ENCODE assay signal across 8 mouse cellular contexts in genomic region chr7:28208396-28208987, GRCm38 (mm10). TPM values are rescaled to one million over a fixed set of nuclear protein-coding genes. Genes with fewer than 3 reads are reported as not detected.
A peak's percentile ranks its signal among the peaks of the same experiment; 100 is the strongest.
DNase-seq lines count a peak whose midpoint lies in the region; ATAC-seq and TF ChIP-seq lines count a peak whose summit lies in the region.

No protein-coding gene starts in this region.

- peak overlapping the region; percentile 40; the same call in 1 of the 2 replicates for H3K9ac ChIP-seq in heart, postnatal 0 days (replicated peaks; ENCODE audit: low read depth, low read length)
- H3K9ac ChIP-seq in hindbrain, embryonic 14.5 days = peak overlapping the region; percentile 47
- H3K9ac ChIP-seq in midbrain, embryonic 15.5 days = peak overlapping the region; percentile 34

- peak overlapping the region; percentile 35 for H3K4me3 ChIP-seq in heart, postnatal 0 days (ENCODE audit: low read depth, low read length)
- peak overlapping the region; percentile 29 for H3K4me3 ChIP-seq in hindbrain, embryonic 14.5 days (replicated peaks; ENCODE audit: low read length)
- H3K4me3 ChIP-seq in midbrain, embryonic 15.5 days = peak overlapping the region; percentile 31

- intact Hi-C loops in heart, postnatal 36 days (cut with DNase I) = no loop called here

- no peaks in the 10 kb centered on the region for H3K36me3 ChIP-seq in heart, postnatal 0 days (replicated peaks; ENCODE audit: control insufficient read depth, insufficient read depth, low read length)
- H3K36me3 ChIP-seq in hindbrain, embryonic 14.5 days (replicated peaks; ENCODE audit: control insufficient read depth, insufficient read depth) = no peaks in the 10 kb centered on the region
- no peaks in the 10 kb centered on the region for H3K36me3 ChIP-seq in midbrain, embryonic 15.5 days (replicated peaks)

- DNase-seq in heart, postnatal 0 days (ENCODE audit: low spot score) = no peak
- no peak for DNase-seq in heart, postnatal 36 days
- DNase-seq in hindbrain, embryonic 14.5 days (ENCODE audit: low spot score) = no peak
- no peak for DNase-seq in cerebellum, postnatal 25 days
- no peak for DNase-seq in gastrocnemius, postnatal 10 days
- DNase-seq in ovary, postnatal 10 days (ENCODE audit: low spot score) = no peak

- H3K4me1 ChIP-seq in heart, postnatal 0 days (ENCODE audit: control insufficient read depth, insufficient read depth) = no peaks in the 10 kb centered on the region
- no peaks in the 10 kb centered on the region for H3K4me1 ChIP-seq in hindbrain, embryonic 14.5 days (replicated peaks; ENCODE audit: control insufficient read depth, insufficient read depth, low read length)
- H3K4me1 ChIP-seq in midbrain, embryonic 15.5 days = peaks cover 4% of the 10 kb centered on the region; the same call in 1 of the 2 replicates

- H3K27ac ChIP-seq in heart, postnatal 0 days (ENCODE audit: low read depth) = no peak overlapping the region
- H3K27ac ChIP-seq in hindbrain, embryonic 14.5 days = no peak overlapping the region
- 0 out of 2 replicates have a peak overlapping the region, but pooled peaks have one; percentile 49 for H3K27ac ChIP-seq in midbrain, embryonic 15.5 days

- no peaks in the 10 kb centered on the region for H3K9me3 ChIP-seq in heart, postnatal 0 days (replicated peaks; ENCODE audit: control insufficient read depth, low read length)
- no peaks in the 10 kb centered on the region for H3K9me3 ChIP-seq in hindbrain, embryonic 14.5 days (ENCODE audit: control insufficient read depth, low read length)
- H3K9me3 ChIP-seq in midbrain, embryonic 15.5 days = no peaks in the 10 kb centered on the region

- H3K4me2 ChIP-seq in heart, postnatal 0 days (ENCODE audit: low read depth, low read length) = peak overlapping the region; percentile 63
- H3K4me2 ChIP-seq in hindbrain, embryonic 14.5 days (replicated peaks) = peak overlapping the region; percentile 59
- peak overlapping the region; percentile 54 for H3K4me2 ChIP-seq in midbrain, embryonic 15.5 days

- TF ChIP-seq CTCF in heart, postnatal 0 days (IDR thresholded peaks at IDR 0.05; ENCODE audit: low read depth) = no peak

- no peak for TF ChIP-seq EP300 in heart, postnatal 0 days (IDR thresholded peaks at IDR 0.05; ENCODE audit: low read depth)

- 39% methylated on average over 12 of the region's 12 CpGs for WGBS in heart, postnatal 0 days
- WGBS in hindbrain, embryonic 14.5 days = 48% methylated on average over 12 of the region's 12 CpGs
- WGBS in midbrain, embryonic 15.5 days = 44% methylated on average over 12 of the region's 12 CpGs

- no peak for ATAC-seq in heart, postnatal 0 days (ENCODE audit: insufficient read depth, low read depth)
- peak; percentile 53 for ATAC-seq in activated CD4-positive, CD25-positive, alpha-beta regulatory T cell, adult 4 months
- no peak for ATAC-seq in hindbrain, embryonic 14.5 days (ENCODE audit: low FRiP score)
- ATAC-seq in midbrain, embryonic 15.5 days (replicated peaks) = peak; percentile 14; the same call in 1 of the 2 replicates

- H3K27me3 ChIP-seq in heart, postnatal 0 days (ENCODE audit: control insufficient read depth, insufficient read depth, low read length) = no peaks in the 10 kb centered on the region; the same call in 1 of the 2 replicates
- H3K27me3 ChIP-seq in hindbrain, embryonic 14.5 days (ENCODE audit: control insufficient read depth, insufficient read depth, low read length) = no peaks in the 10 kb centered on the region
- no peaks in the 10 kb centered on the region for H3K27me3 ChIP-seq in midbrain, embryonic 15.5 days (replicated peaks)

RNA-seq across cellular contexts. Expression of gene Dyrk1b, which starts 29.2 kb away (rescaled TPM):
- total RNA-seq in heart, postnatal 0 days (2014; rRNA removed; ENCODE audit: low replicate concordance) = 21.3 and 37.1 TPM in 2 replicates
- polyA plus RNA-seq in heart, postnatal 0 days (2015; fragmentation: Nextera tagmentation; extraction: Ambion mirVana) = 10.2 and 10.4 TPM in 2 replicates
- total RNA-seq in heart, postnatal 36 days (2021) = 10 to 100 TPM; 31.2 to 34.2 TPM
- polyA plus RNA-seq in activated CD4-positive, CD25-positive, alpha-beta regulatory T cell, adult 4 months (2017; shearing (Covaris generic)) = 1 to 10 TPM; 1.2 to 1.5 TPM
- polyA plus RNA-seq in hindbrain, embryonic 14.5 days (2014; fragmentation: Nextera tagmentation; extraction: Ambion mirVana) = 11.6 and 12.6 TPM in 2 replicates
- 16.3 and 18.1 TPM in 2 replicates for polyA plus RNA-seq in midbrain, embryonic 15.5 days (2015; fragmentation: Nextera tagmentation; extraction: Ambion mirVana)
- total RNA-seq in gastrocnemius, postnatal 10 days (2021) = 100 to 1,000 TPM; 151 to 161 TPM

RNA-seq across cellular contexts. Expression of gene Fbl, which starts 39.0 kb away (rescaled TPM):
- 6.6 and 21.8 TPM in 2 replicates for total RNA-seq in heart, postnatal 0 days (2014; rRNA removed; ENCODE audit: low replicate concordance)
- polyA plus RNA-seq in heart, postnatal 0 days (2015; fragmentation: Nextera tagmentation; extraction: Ambion mirVana) = 44.3 and 51.3 TPM in 2 replicates
- total RNA-seq in heart, postnatal 36 days (2021) = 10 to 100 TPM; 32.0 to 33.5 TPM
- 10 to 100 TPM; 57.9 to 70.7 TPM for polyA plus RNA-seq in activated CD4-positive, CD25-positive, alpha-beta regulatory T cell, adult 4 months (2017; shearing (Covaris generic))
- polyA plus RNA-seq in hindbrain, embryonic 14.5 days (2014; fragmentation: Nextera tagmentation; extraction: Ambion mirVana) = 23.1 and 28.2 TPM in 2 replicates
- polyA plus RNA-seq in midbrain, embryonic 15.5 days (2015; fragmentation: Nextera tagmentation; extraction: Ambion mirVana) = 75.6 and 78.4 TPM in 2 replicates
- total RNA-seq in gastrocnemius, postnatal 10 days (2021) = 10 to 100 TPM; 44.0 to 49.0 TPM

RNA-seq across cellular contexts. Expression of gene Eid2, which starts 59.2 kb away (rescaled TPM):
- total RNA-seq in heart, postnatal 0 days (2014; rRNA removed; ENCODE audit: low replicate concordance) = 6.5 and 18.2 TPM in 2 replicates
- polyA plus RNA-seq in heart, postnatal 0 days (2015; fragmentation: Nextera tagmentation; extraction: Ambion mirVana) = 1.4 and 1.6 TPM in 2 replicates
- total RNA-seq in heart, postnatal 36 days (2021) = 10 to 100 TPM; 11.7 to 12.0 TPM
- polyA plus RNA-seq in activated CD4-positive, CD25-positive, alpha-beta regulatory T cell, adult 4 months (2017; shearing (Covaris generic)) = under 1 TPM; 0.36 to 0.48 TPM
- 8.8 and 11.3 TPM in 2 replicates for polyA plus RNA-seq in hindbrain, embryonic 14.5 days (2014; fragmentation: Nextera tagmentation; extraction: Ambion mirVana)
- 16.4 and 21.0 TPM in 2 replicates for polyA plus RNA-seq in midbrain, embryonic 15.5 days (2015; fragmentation: Nextera tagmentation; extraction: Ambion mirVana)
- 10 to 100 TPM; 14.2 to 15.6 TPM for total RNA-seq in gastrocnemius, postnatal 10 days (2021)

Comparison
In these comparisons a context has a peak if more than half of its experiments do, and no peak if none do; other contexts are left out.
1. ATAC-seq: peak in activated CD4-positive, CD25-positive, alpha-beta regulatory T cell, adult 4 months (single experiment) and midbrain, embryonic 15.5 days (single experiment); none in heart, postnatal 0 days (single experiment) and hindbrain, embryonic 14.5 days (single experiment).
2. Peak in every context shown above with its lines, with median percentiles within 50 percentile points of each other: H3K4me2 ChIP-seq, H3K4me3 ChIP-seq and H3K9ac ChIP-seq.